Mouse (Mus musculus): ENCODE data around the gene Dlat. TPM values are rescaled to one million over a fixed set of nuclear protein-coding genes. Genes with fewer than 3 reads are reported as not detected.
A peak's percentile ranks its signal among the peaks of the same experiment; 100 is the strongest.

Dlat gene
- polyA plus RNA-seq, 1 experiment from 2014 or later, result 60.4 TPM

GRCm38 (mm10) chr9:50686866-50687652, 27.5 kb upstream of the Dlat start:
- no peak for ATAC-seq (replicated peaks; ENCODE audit: low FRiP score)
- Histone ChIP-seq H3K4me3 (replicated peaks) (no peak overlapping the region), H3K4me2 (no peak overlapping the region), H3K4me1 (no peaks in the 10 kb centered on the region), H3K27ac (no peak overlapping the region), H3K9ac (no peak overlapping the region), H3K36me3 (peaks cover 11% of the 10 kb centered on the region; the same call in 1 of the 2 replicates), H3K27me3 (no peaks in the 10 kb centered on the region), H3K9me3 (replicated peaks) (no peaks in the 10 kb centered on the region)
- WGBS, result 80% methylated on average over 6 of the region's 6 CpGs

GRCm38 (mm10) chr9:50681727-50682126, 22.1 kb upstream of the Dlat start:
- 68% methylated on average over 7 of the region's 7 CpGs for WGBS
- H3K9ac ChIP-seq, result no peak overlapping the region
- no peak for ATAC-seq (replicated peaks; ENCODE audit: low FRiP score)
- no peak overlapping the region for H3K4me2 ChIP-seq
- peaks cover 20% of the 10 kb centered on the region for H3K36me3 ChIP-seq
- H3K9me3 ChIP-seq (replicated peaks), result no peaks in the 10 kb centered on the region
- no peaks in the 10 kb centered on the region for H3K27me3 ChIP-seq
- H3K4me1 ChIP-seq, result no peaks in the 10 kb centered on the region
- H3K4me3 ChIP-seq (replicated peaks), result no peak overlapping the region
- H3K27ac ChIP-seq, result no peak overlapping the region

DNA sequence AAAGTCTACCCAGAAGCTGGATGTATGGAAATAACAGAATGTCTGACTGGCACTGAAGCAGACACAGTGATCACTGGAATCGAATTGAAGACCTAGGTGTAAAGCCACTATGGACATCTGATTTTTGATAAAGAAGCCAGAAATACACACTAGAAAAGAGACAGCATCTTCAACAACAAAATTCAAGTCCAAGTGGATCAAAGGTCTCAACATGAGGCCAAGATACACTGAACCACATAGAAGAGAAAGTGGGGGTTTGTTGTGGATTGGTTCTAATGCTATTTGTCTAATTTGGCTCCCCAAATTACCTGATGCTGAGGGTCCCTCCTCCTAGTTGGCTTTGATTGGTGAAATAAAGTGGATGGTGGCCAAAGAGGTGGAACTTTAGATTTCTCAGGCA, 19.8 kb upstream of the Dlat start:
- H3K9me3 ChIP-seq (replicated peaks), result no peaks in the 10 kb centered on the region
- H3K9ac ChIP-seq, result no peak overlapping the region
- H3K4me1 ChIP-seq, result no peaks in the 10 kb centered on the region
- no peak for ATAC-seq (replicated peaks; ENCODE audit: low FRiP score)
- H3K27ac ChIP-seq, result no peak overlapping the region
- H3K27me3 ChIP-seq, result no peaks in the 10 kb centered on the region
- H3K4me2 ChIP-seq, result no peak overlapping the region
- WGBS, result 81% methylated on average over 1 of the region's 1 CpGs
- H3K4me3 ChIP-seq (replicated peaks), result no peak overlapping the region
- H3K36me3 ChIP-seq, result peaks cover 20% of the 10 kb centered on the region

DNA sequence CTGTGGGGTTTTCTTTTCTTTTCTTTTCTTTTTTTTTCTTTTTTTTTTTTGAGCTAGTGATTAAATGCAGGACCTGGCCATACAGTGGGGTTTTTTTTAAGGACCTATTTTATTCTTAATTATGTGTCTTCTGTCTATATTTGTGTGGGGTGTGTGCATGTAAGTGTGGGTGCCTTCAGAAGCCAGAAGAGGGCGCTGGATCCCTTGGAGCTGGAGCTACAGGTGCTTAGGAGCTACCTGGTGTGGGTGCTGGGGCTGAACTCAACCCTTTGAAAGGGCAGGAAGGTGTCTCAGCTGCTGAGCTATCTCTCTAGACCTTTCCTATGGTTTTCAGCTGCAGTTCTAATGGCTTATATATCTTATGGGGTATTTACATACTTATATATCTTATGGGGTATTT, 15.2 kb upstream of the Dlat start:
- no peaks in the 10 kb centered on the region for H3K36me3 ChIP-seq
- H3K9ac ChIP-seq, result no peak overlapping the region
- no peak for ATAC-seq (replicated peaks; ENCODE audit: low FRiP score)
- H3K4me3 ChIP-seq (replicated peaks), result no peak overlapping the region
- 25% methylated on average over 1 of the region's 1 CpGs for WGBS
- H3K4me2 ChIP-seq, result no peak overlapping the region
- no peaks in the 10 kb centered on the region for H3K4me1 ChIP-seq
- no peak overlapping the region for H3K27ac ChIP-seq
- no peaks in the 10 kb centered on the region for H3K9me3 ChIP-seq (replicated peaks)
- no peaks in the 10 kb centered on the region for H3K27me3 ChIP-seq

DNA sequence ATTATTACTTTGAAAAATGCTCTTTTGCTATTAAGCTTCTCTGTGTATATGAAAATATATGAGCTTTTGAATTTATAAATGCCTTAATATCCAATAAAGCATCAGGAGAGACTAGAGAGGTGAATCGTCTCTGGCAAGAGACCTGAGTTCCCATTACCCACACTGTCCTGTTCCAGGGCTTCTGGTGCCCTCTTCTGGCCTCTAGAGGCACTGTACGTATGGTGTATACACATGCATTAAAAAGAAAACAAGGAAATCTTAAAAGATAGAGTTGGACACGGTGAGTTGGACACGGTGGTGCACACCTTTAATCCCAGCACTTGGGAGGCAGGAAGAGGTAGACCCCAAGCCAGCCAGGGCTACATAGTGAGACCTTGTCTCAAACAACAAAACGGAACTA, 11.1 kb upstream of the Dlat start:
- WGBS, result 39% methylated on average over 5 of the region's 5 CpGs
- H3K4me3 ChIP-seq (replicated peaks), result no peak overlapping the region
- H3K9me3 ChIP-seq (replicated peaks), result no peaks in the 10 kb centered on the region
- H3K9ac ChIP-seq, result no peak overlapping the region
- H3K4me1 ChIP-seq, result no peaks in the 10 kb centered on the region
- no peaks in the 10 kb centered on the region for H3K27me3 ChIP-seq
- H3K36me3 ChIP-seq, result peaks cover 11% of the 10 kb centered on the region; the same call in 1 of the 2 replicates
- no peak overlapping the region for H3K4me2 ChIP-seq
- ATAC-seq (replicated peaks; ENCODE audit: low FRiP score), result peak; percentile 69; the same call in 1 of the 2 replicates
- H3K27ac ChIP-seq, result no peak overlapping the region

DNA sequence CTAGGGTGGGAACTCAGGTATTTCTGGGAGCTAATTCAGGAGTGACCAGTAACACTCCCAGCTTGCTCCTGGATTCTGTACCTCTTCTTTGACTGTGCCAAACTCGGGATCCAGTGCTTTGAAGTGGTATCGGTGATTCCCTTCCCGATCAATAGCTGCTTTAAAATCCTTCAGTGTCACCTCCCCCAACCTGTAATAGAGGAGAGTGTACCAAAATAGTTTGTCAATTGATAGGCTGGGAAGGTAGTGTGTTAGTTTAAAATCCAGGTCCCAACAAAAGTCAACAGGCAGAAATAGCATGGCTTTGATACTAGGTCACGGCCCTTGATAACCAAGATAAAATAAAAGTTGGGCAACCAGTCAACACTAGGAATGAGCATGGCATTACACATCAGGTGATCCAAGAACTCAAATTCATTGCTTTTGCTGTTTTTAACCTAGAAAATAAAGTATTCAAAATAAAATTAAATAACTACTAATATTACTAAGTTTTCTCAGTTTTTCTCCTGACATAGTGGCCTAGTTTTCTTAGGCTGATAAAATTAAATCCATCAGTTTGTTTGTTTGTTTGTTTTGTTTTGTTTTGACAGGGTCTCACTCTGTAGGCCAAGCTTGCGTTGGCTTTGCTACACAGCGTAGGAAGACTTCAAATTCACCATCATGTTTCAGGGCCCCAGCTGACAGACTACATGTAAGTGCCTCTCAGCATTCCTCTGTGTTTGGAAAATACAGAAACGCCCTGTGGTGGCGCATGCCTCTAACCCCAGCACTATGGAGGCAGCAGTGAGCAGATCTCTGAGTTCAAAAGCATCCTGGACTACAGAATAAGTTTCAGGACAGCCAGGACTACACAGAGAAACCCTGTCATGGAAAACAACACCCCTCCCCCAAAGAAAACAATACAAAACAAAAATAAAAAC, 8.3 kb upstream of the Dlat start:
- WGBS, result 81% methylated on average over 8 of the region's 8 CpGs
- Histone ChIP-seq H3K9me3 (replicated peaks) (no peaks in the 10 kb centered on the region), H3K27me3 (no peaks in the 10 kb centered on the region), H3K4me1 (no peaks in the 10 kb centered on the region), H3K27ac (no peak overlapping the region), H3K36me3 (peaks cover 12% of the 10 kb centered on the region; the same call in 1 of the 2 replicates), H3K4me3 (replicated peaks) (no peak overlapping the region), H3K9ac (no peak overlapping the region), H3K4me2 (no peak overlapping the region)
- ATAC-seq (replicated peaks; ENCODE audit: low FRiP score), result no peak

- no peaks in the 10 kb centered on the region for H3K9me3 ChIP-seq (replicated peaks)
- no peak overlapping the region for H3K27ac ChIP-seq
- WGBS, result 84% methylated on average over 6 of the region's 6 CpGs
- peaks cover 12% of the 10 kb centered on the region; the same call in 1 of the 2 replicates for H3K36me3 ChIP-seq
- H3K4me2 ChIP-seq, result no peak overlapping the region
- no peak overlapping the region for H3K9ac ChIP-seq
- H3K4me3 ChIP-seq (replicated peaks), result no peak overlapping the region
- no peaks in the 10 kb centered on the region for H3K27me3 ChIP-seq
- no peaks in the 10 kb centered on the region for H3K4me1 ChIP-seq
- ATAC-seq (replicated peaks; ENCODE audit: low FRiP score), result no peak
These were observed 6.9 kb upstream of the Dlat start for GRCm38 (mm10) chr9:50666442-50666841.

GRCm38 (mm10) chr9:50664826-50665225, 5.2 kb upstream of the Dlat start:
- Histone ChIP-seq H3K4me2 (no peak overlapping the region), H3K4me3 (replicated peaks) (no peak overlapping the region), H3K4me1 (peaks cover 6% of the 10 kb centered on the region), H3K9ac (no peak overlapping the region), H3K36me3 (peaks cover 12% of the 10 kb centered on the region; the same call in 1 of the 2 replicates), H3K9me3 (replicated peaks) (no peaks in the 10 kb centered on the region), H3K27me3 (no peaks in the 10 kb centered on the region), H3K27ac (no peak overlapping the region)
- no peak for ATAC-seq (replicated peaks; ENCODE audit: low FRiP score)
- 89% methylated on average over 5 of the region's 5 CpGs for WGBS

DNA sequence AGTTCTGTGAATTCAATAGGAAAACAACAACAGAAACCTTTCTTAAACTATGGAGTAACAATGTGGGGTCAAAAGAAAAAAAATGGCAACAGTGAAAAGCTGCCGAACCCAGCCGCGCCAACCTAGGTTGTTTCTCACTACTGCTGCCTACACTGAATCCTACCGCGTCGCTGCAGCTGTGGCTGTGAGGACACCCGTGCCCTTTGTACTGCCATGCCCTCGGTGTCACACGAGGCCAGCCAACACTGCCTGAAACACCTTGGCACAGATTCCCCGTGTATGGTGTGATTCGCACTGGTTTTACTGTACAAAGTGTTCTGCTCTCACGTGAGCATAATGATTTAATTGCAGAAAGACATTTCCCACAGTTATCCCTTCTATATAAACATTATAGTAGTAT, 851 bp upstream of the Dlat start:
- peak overlapping the region; percentile 79 for H3K4me2 ChIP-seq
- no peaks in the 10 kb centered on the region for H3K9me3 ChIP-seq (replicated peaks)
- 11% methylated on average over 12 of the region's 12 CpGs for WGBS
- H3K36me3 ChIP-seq, result peaks cover 24% of the 10 kb centered on the region
- H3K27me3 ChIP-seq, result no peaks in the 10 kb centered on the region
- peaks cover 17% of the 10 kb centered on the region for H3K4me1 ChIP-seq
- H3K4me3 ChIP-seq (replicated peaks), result peak overlapping the region; percentile 79
- H3K27ac ChIP-seq, result 0 out of 2 replicates have a peak overlapping the region, but pooled peaks have one; percentile 94
- H3K9ac ChIP-seq, result peak overlapping the region; percentile 21; the same call in 1 of the 2 replicates
- ATAC-seq (replicated peaks; ENCODE audit: low FRiP score), result no peak

DNA sequence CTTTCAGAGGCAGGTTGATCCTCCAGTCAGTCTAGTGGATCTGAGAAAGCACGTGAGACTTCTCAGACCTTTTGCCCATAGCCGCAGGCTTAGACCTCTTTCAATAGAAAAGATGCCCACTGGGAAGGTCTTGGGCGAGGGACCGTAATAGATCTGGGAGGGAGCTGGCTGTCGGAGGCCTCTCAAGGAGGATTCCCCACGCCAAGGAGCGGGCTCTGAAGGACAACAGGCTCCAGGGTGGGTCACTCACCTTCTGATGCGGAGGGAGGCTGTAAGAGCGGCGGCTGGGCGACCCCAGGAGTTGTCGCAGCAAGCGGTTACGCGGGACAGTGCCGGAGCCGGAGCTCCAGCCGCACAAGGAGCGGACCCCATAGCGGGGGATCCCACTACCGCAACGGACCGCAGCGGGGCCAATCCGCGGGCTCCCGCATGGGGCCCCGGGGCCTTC, 615 bp downstream of the Dlat start:
- no peaks in the 10 kb centered on the region for H3K27me3 ChIP-seq
- peak overlapping the region; percentile 79 for H3K4me3 ChIP-seq (replicated peaks)
- H3K9ac ChIP-seq, result peak overlapping the region; percentile 90
- H3K27ac ChIP-seq, result peak overlapping the region; percentile 94
- H3K9me3 ChIP-seq (replicated peaks), result no peaks in the 10 kb centered on the region
- H3K4me1 ChIP-seq, result peaks cover 17% of the 10 kb centered on the region
- peak overlapping the region; percentile 79 for H3K4me2 ChIP-seq
- WGBS, result 0% methylated on average over 28 of the region's 28 CpGs
- peaks cover 36% of the 10 kb centered on the region for H3K36me3 ChIP-seq
- peak; percentile 81 for ATAC-seq (replicated peaks; ENCODE audit: low FRiP score)

DNA sequence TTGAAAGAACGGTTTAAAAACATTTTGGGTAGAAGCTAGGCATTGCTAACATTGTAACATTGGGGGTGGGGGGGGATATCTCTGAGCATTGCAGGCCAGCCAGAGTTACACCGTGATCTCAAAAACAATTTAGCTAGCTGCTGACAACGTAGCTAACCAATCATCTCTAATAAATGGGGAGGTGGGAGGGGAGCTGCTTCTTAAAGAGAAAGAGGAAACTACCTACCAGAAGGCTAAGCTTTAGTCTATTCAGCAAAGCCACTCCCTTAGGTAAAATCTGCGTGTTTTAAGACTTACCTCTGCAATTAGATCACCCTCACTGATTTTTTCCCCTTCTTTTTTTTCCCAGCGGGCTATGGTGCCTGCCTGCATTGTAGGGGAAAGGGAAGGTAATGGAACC, 1.2 kb downstream of the Dlat start:
- H3K27ac ChIP-seq, result peak overlapping the region; percentile 94
- ATAC-seq (replicated peaks; ENCODE audit: low FRiP score), result no peak
- peak overlapping the region; percentile 90 for H3K9ac ChIP-seq
- H3K9me3 ChIP-seq (replicated peaks), result no peaks in the 10 kb centered on the region
- H3K36me3 ChIP-seq, result peaks cover 42% of the 10 kb centered on the region
- H3K4me3 ChIP-seq (replicated peaks), result peak overlapping the region; percentile 79
- H3K27me3 ChIP-seq, result no peaks in the 10 kb centered on the region
- peak overlapping the region; percentile 79 for H3K4me2 ChIP-seq
- peaks cover 17% of the 10 kb centered on the region for H3K4me1 ChIP-seq
- 21% methylated on average over 5 of the region's 5 CpGs for WGBS

DNA sequence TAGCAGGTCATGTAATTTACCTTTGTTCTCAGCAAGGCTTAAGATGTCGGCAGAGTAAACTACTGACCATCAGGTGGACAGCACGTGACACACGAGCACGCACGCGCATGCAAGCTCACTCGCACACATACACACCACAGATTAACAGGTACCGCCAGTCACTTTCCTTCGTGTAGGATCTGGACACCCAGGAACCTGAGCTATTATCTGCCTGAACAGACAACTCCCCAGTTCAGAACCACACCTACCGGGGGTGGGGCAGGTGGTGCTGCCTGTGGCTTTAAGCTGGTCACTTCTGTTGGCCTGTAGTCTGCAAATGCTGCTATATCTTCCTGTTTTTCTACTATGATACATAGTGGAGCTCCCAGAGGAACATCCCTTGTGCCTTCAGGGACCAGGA, 9.1 kb downstream of the Dlat start:
- peaks cover 96% of the 10 kb centered on the region for H3K36me3 ChIP-seq
- no peak overlapping the region for H3K27ac ChIP-seq
- WGBS, result 95% methylated on average over 10 of the region's 10 CpGs
- no peak overlapping the region for H3K4me3 ChIP-seq (replicated peaks)
- no peaks in the 10 kb centered on the region for H3K27me3 ChIP-seq
- no peak overlapping the region for H3K4me2 ChIP-seq
- no peak for ATAC-seq (replicated peaks; ENCODE audit: low FRiP score)
- H3K4me1 ChIP-seq, result no peaks in the 10 kb centered on the region
- no peak overlapping the region for H3K9ac ChIP-seq
- no peaks in the 10 kb centered on the region for H3K9me3 ChIP-seq (replicated peaks)
